Mouse (Mus musculus) stomach, postnatal 0 days (tissue): ENCODE measurements around the gene Atl3. TPM values are rescaled to one million over a fixed set of nuclear protein-coding genes. Genes with fewer than 3 reads are reported as not detected.

Source experiments
- ATAC-seq: fragments of 200-750 bp; cut with Nextera tagmentation; 2 replicates; pipeline ENCODE4 v1.8.0; 2017; ENCODE audit not compliant: low FRiP score, low TSS enrichment
- DNase-seq: peaks from one replicate; pipeline ENCODE4 v3.0.0-alpha.2; 2016; ENCODE audit warnings: low spot score
- H3K27ac ChIP-seq: fragments of 300-500 bp; sonication (generic); replicated peaks from 2 replicates; pipeline ENCODE4 v1.5.1; 2014; ENCODE audit warnings: mild to moderate bottlenecking, control low read depth
- H3K27me3 ChIP-seq: fragments of 300-500 bp; sonication (generic); 2 replicates; pipeline ENCODE4 v1.6.1; 2014; ENCODE audit warnings: low read length; ENCODE audit not compliant: control insufficient read depth, insufficient read depth
- H3K36me3 ChIP-seq: fragments of 300-500 bp; sonication (generic); 2 replicates; pipeline ENCODE4 v1.6.1; 2014; ENCODE audit warnings: low read length, mixed read lengths; ENCODE audit not compliant: control insufficient read depth, insufficient read depth
- H3K4me1 ChIP-seq: fragments of 300-500 bp; sonication (generic); replicated peaks from 2 replicates; pipeline ENCODE4 v1.6.1; 2014; ENCODE audit warnings: antibody characterized with exemption; ENCODE audit not compliant: control insufficient read depth, insufficient read depth
- H3K4me2 ChIP-seq: fragments of 300-500 bp; sonication (generic); replicated peaks from 2 replicates; pipeline ENCODE4 v1.6.1; 2014; ENCODE audit warnings: low read depth, mild to moderate bottlenecking, control low read depth, moderate library complexity
- H3K4me3 ChIP-seq: fragments of 300-500 bp; sonication (generic); 2 replicates; pipeline ENCODE4 v1.5.1; 2014; ENCODE audit warnings: low read depth, low read length, control low read depth
- H3K9ac ChIP-seq: fragments of 300-500 bp; sonication (generic); 2 replicates; pipeline ENCODE4 v1.6.1; 2014; ENCODE audit warnings: mild to moderate bottlenecking, low read length, control low read depth, mixed read lengths
- H3K9me3 ChIP-seq: fragments of 300-500 bp; sonication (generic); 2 replicates; pipeline ENCODE4 v1.6.1; 2016; ENCODE audit warnings: low read length; ENCODE audit not compliant: control insufficient read depth
- CTCF ChIP-seq: IDR thresholded peaks from 2 replicates; pipeline ENCODE4 v1.5.1; 2016; ENCODE audit warnings: antibody characterized with exemption, low read depth, mild to moderate bottlenecking, moderate library complexity
- EP300 ChIP-seq: optimal IDR thresholded peaks from 2 replicates; pipeline ENCODE3; 2016; ENCODE audit warnings: antibody characterized with exemption
- WGBS: fragments of 180-500 bp; shearing (Covaris S2); extraction: QIAGEN DNeasy Blood & Tissue Kit; methylation state at CpG from one replicate; pipeline ENCODE4 v1.1.7; 2014; 5-methylcytosine and 5-hydroxymethylcytosine counted together
- polyA plus RNA-seq: library from polyadenylated mRNA; unstranded; fragments of >200 nt; fragmentation: Nextera tagmentation; extraction: Ambion mirVana; gene quantifications from 2 replicates; pipeline ENCODE4 v1.2.1, GENCODE M21; 2015

The Atl3 gene
- polyA plus RNA-seq, 1 experiment from 2014 or later: 17.7 TPM

DNA sequence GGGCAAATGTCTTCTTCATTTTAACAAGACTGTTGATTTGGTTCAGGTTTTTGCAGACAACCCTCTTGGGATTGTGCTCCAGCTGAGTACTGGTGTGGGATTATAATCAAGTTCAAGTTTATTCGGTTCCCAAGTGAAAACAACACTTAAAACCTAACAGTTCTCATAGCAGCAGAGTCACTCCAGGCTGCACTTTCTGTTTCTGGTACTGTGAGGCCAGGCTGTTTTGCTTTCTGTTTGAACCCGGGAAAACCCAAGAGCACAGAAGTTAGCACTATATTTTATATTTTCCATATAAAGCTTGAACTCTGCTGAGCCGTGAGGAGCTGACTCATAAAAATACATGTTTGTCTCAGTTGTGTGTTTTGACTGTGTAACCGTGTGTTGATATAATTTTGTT lies 64.8 kb downstream of the Atl3 start:
- Histone ChIP-seq H3K27me3 (no peaks in the 10 kb centered on the region), H3K4me2 (peak overlapping the region; percentile 74), H3K4me3 (peak overlapping the region; percentile 51; the same call in 1 of the 2 replicates), H3K4me1 (no peaks in the 10 kb centered on the region), H3K27ac (no peak overlapping the region), H3K9ac (no peak overlapping the region), H3K36me3 (no peaks in the 10 kb centered on the region), H3K9me3 (no peaks in the 10 kb centered on the region)
- 61% methylated on average over 4 of the region's 4 CpGs for WGBS
- TF ChIP-seq EP300 (no peak), CTCF (no peak)
- ATAC-seq (no peak), DNase-seq (no peak)

- H3K36me3 ChIP-seq: no peaks in the 10 kb centered on the region
- no peak overlapping the region for H3K4me2 ChIP-seq
- H3K27ac ChIP-seq: no peak overlapping the region
- no peaks in the 10 kb centered on the region for H3K4me1 ChIP-seq
- whole genome bisulfite sequencing: 66% methylated on average over 4 of the region's 4 CpGs
- H3K4me3 ChIP-seq: no peak overlapping the region
- H3K9me3 ChIP-seq: no peaks in the 10 kb centered on the region
- H3K27me3 ChIP-seq: no peaks in the 10 kb centered on the region
- DNase-seq (no peak), ATAC-seq (no peak)
- no peak for TF ChIP-seq CTCF
- TF ChIP-seq EP300: no peak
- H3K9ac ChIP-seq: no peak overlapping the region
Measured at GRCm38 (mm10) chr19:7559986-7560385, 66.1 kb downstream of the Atl3 start.

- DNase-seq (no peak), ATAC-seq (no peak)
- 61% methylated on average over 3 of the region's 3 CpGs for WGBS
- H3K36me3 ChIP-seq: no peaks in the 10 kb centered on the region
- H3K27me3 ChIP-seq: no peaks in the 10 kb centered on the region
- H3K9ac ChIP-seq: no peak overlapping the region
- H3K4me1 ChIP-seq: no peaks in the 10 kb centered on the region
- TF ChIP-seq EP300: no peak
- no peak for TF ChIP-seq CTCF
- H3K9me3 ChIP-seq: no peaks in the 10 kb centered on the region
- H3K27ac ChIP-seq: no peak overlapping the region
- H3K4me2 ChIP-seq: no peak overlapping the region
- H3K4me3 ChIP-seq: no peak overlapping the region
Measured at GRCm38 (mm10) chr19:7561456-7561855, 67.6 kb downstream of the Atl3 start.

GRCm38 (mm10) chr19:7562601-7563129 lies 68.8 kb downstream of the Atl3 start:
- ATAC-seq (no peak), DNase-seq (no peak)
- Histone ChIP-seq H3K36me3 (no peaks in the 10 kb centered on the region), H3K4me3 (no peak overlapping the region), H3K9me3 (no peaks in the 10 kb centered on the region), H3K27me3 (no peaks in the 10 kb centered on the region), H3K4me2 (no peak overlapping the region), H3K27ac (no peak overlapping the region), H3K9ac (no peak overlapping the region), H3K4me1 (no peaks in the 10 kb centered on the region)
- 71% methylated on average over 10 of the region's 10 CpGs for WGBS
- TF ChIP-seq CTCF: no peak
- TF ChIP-seq EP300: no peak

- ATAC-seq (no peak), DNase-seq (no peak)
- TF ChIP-seq CTCF (no peak), EP300 (no peak)
- WGBS: 60% methylated on average over 2 of the region's 2 CpGs
- Histone ChIP-seq H3K9ac (no peak overlapping the region), H3K4me1 (no peaks in the 10 kb centered on the region), H3K4me2 (no peak overlapping the region), H3K27me3 (no peaks in the 10 kb centered on the region), H3K27ac (no peak overlapping the region), H3K36me3 (no peaks in the 10 kb centered on the region), H3K9me3 (no peaks in the 10 kb centered on the region), H3K4me3 (no peak overlapping the region)
Measured at GRCm38 (mm10) chr19:7563676-7564075, 69.8 kb downstream of the Atl3 start.

- H3K4me1 ChIP-seq: no peaks in the 10 kb centered on the region
- DNase-seq (no peak), ATAC-seq (no peak)
- no peaks in the 10 kb centered on the region for H3K9me3 ChIP-seq
- no peak overlapping the region for H3K4me3 ChIP-seq
- no peak overlapping the region for H3K27ac ChIP-seq
- no peaks in the 10 kb centered on the region for H3K36me3 ChIP-seq
- TF ChIP-seq EP300 (no peak), CTCF (no peak)
- no peak overlapping the region for H3K4me2 ChIP-seq
- no peaks in the 10 kb centered on the region for H3K27me3 ChIP-seq
- WGBS: 77% methylated on average over 1 of the region's 1 CpGs
- no peak overlapping the region for H3K9ac ChIP-seq
Measured at GRCm38 (mm10) chr19:7564457-7564856, 70.6 kb downstream of the Atl3 start.
